Mouse (Mus musculus): ENCODE measurements around the gene Heyl. TPM values are rescaled to one million over a fixed set of nuclear protein-coding genes. Genes with fewer than 3 reads are reported as not detected.

Heyl gene
- polyA plus RNA-seq, 1 experiment from 2014 or later: 5.6 TPM

DNA sequence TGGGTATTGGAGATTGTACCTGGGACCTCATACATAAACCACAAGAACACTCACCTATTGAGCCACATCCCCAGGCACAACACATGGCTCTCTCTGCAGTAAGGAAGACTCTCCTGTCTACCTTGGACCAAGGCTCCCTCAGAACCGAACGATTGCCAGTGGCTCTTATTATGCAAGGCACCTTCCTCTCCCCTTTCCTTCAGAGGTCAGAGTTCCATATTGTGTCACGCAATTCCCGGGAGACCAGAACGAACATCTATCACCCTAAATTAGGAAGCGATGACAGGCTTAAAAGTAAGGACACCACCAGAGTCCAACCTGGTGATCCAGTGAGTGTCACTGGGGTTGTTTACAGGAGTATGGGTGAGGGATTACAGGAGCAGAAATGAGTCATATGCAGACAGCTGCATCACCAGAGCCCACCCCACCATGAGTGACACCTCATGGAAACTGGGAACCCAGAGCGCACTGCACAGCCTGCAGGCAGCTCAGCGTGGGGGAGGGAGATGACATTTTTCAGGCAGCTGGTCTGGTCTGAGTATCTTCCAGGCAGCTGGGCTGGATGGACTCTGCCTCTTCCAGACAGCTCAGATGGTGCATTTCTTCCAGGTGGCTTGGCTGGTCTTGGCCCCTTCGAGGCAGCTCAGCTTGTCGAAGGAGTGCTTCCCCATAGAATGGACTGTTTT is 7.5 kb upstream of the Heyl start:
- Histone ChIP-seq H3K27me3 (ENCODE audit: control insufficient read depth, insufficient read depth, low read depth, low read length) (no peaks in the 10 kb centered on the region), H3K9me3 (replicated peaks; ENCODE audit: control insufficient read depth, low read length, poor library complexity, severe bottlenecking) (no peaks in the 10 kb centered on the region), H3K9ac (ENCODE audit: low read depth, low read length) (no peak overlapping the region), H3K27ac (ENCODE audit: low read length) (no peak overlapping the region), H3K4me1 (ENCODE audit: control insufficient read depth, insufficient read depth, low read length) (no peaks in the 10 kb centered on the region), H3K36me3 (ENCODE audit: control insufficient read depth, insufficient read depth, low read length) (no peaks in the 10 kb centered on the region), H3K4me3 (ENCODE audit: low read depth, low read length) (no peak overlapping the region), H3K4me2 (ENCODE audit: low read length) (no peak overlapping the region)
- WGBS: 80% methylated on average over 10 of the region's 10 CpGs
- ATAC-seq: no peak

DNA sequence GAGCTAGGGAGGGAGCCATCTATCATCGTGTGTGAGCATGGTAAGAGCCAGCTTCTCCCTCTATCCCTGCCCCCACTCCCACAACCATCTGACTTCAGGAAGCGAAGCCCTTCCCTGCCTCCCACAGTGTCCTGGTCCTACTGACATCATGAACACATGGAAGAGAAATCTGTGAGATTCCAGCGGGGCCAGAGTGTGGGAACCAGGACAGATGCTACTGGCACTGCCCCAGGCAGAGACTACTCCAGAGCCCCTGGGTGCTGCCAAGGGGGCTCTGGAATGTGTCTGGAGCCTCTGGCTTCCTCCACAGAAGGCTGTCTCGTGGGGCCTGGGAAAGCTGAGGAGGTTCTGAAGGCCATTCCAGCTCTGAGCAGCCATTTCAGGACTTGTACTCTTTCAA is 5.6 kb upstream of the Heyl start:
- Histone ChIP-seq H3K4me3 (ENCODE audit: low read depth, low read length) (no peak overlapping the region), H3K27ac (ENCODE audit: low read length) (no peak overlapping the region), H3K9ac (ENCODE audit: low read depth, low read length) (no peak overlapping the region), H3K4me1 (ENCODE audit: control insufficient read depth, insufficient read depth, low read length) (no peaks in the 10 kb centered on the region), H3K4me2 (ENCODE audit: low read length) (no peak overlapping the region), H3K27me3 (ENCODE audit: control insufficient read depth, insufficient read depth, low read depth, low read length) (0 out of 2 replicates have a peak, but pooled peaks cover 2% of the 10 kb centered on the region), H3K36me3 (ENCODE audit: control insufficient read depth, insufficient read depth, low read length) (no peaks in the 10 kb centered on the region), H3K9me3 (replicated peaks; ENCODE audit: control insufficient read depth, low read length, poor library complexity, severe bottlenecking) (no peaks in the 10 kb centered on the region)
- ATAC-seq: no peak
- WGBS: 52% methylated on average over 4 of the region's 4 CpGs

DNA sequence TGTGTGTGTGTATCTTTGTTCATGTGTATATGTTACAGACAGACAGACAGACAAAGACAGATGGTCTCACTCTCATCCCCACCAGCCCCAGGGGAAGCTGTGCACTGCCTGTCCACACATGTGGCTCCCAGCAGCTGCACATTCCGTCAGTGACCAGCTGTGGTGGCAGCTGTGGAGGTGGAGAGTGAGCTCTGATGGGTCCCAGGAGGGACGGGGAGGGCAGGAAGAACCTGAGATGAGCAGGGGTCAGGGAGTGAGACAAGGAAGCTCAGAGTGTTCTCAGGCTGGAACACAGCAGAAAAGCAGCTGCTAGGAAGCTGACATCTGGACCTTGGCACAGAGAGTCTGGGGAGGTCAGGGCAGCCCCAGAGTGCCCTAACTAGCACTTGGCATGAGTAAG is 5.1 kb upstream of the Heyl start:
- no peak overlapping the region for H3K9ac ChIP-seq (ENCODE audit: low read depth, low read length)
- peaks cover 8% of the 10 kb centered on the region; the same call in 1 of the 2 replicates for H3K27me3 ChIP-seq (ENCODE audit: control insufficient read depth, insufficient read depth, low read depth, low read length)
- H3K4me1 ChIP-seq (ENCODE audit: control insufficient read depth, insufficient read depth, low read length): no peaks in the 10 kb centered on the region
- no peaks in the 10 kb centered on the region for H3K36me3 ChIP-seq (ENCODE audit: control insufficient read depth, insufficient read depth, low read length)
- no peaks in the 10 kb centered on the region for H3K9me3 ChIP-seq (replicated peaks; ENCODE audit: control insufficient read depth, low read length, poor library complexity, severe bottlenecking)
- 54% methylated on average over 2 of the region's 2 CpGs for WGBS
- ATAC-seq: no peak
- no peak overlapping the region for H3K4me2 ChIP-seq (ENCODE audit: low read length)
- H3K4me3 ChIP-seq (ENCODE audit: low read depth, low read length): no peak overlapping the region
- H3K27ac ChIP-seq (ENCODE audit: low read length): no peak overlapping the region

DNA sequence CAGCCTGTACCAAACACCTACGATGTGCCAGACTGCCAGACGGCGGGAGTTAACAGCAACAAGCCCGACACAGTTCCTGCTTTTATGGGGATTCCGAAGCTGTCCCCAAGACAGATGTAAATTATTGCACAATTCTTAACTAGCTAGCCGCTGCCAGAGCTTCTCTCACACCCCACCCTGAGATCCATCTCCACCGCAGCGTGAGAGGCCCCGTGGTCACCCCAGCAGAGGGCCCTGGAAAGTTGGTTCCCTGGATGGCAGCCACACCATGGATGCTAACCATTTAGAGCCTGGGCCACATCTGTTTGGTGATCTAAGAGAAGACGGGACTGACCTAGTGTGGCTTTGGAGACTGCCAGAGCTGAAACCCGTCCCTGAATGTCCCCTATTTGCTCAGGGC is 4.2 kb upstream of the Heyl start:
- Histone ChIP-seq H3K27ac (ENCODE audit: low read length) (no peak overlapping the region), H3K4me1 (ENCODE audit: control insufficient read depth, insufficient read depth, low read length) (peaks cover 5% of the 10 kb centered on the region), H3K9me3 (replicated peaks; ENCODE audit: control insufficient read depth, low read length, poor library complexity, severe bottlenecking) (no peaks in the 10 kb centered on the region), H3K36me3 (ENCODE audit: control insufficient read depth, insufficient read depth, low read length) (no peaks in the 10 kb centered on the region), H3K4me2 (ENCODE audit: low read length) (no peak overlapping the region), H3K9ac (ENCODE audit: low read depth, low read length) (no peak overlapping the region), H3K4me3 (ENCODE audit: low read depth, low read length) (no peak overlapping the region), H3K27me3 (ENCODE audit: control insufficient read depth, insufficient read depth, low read depth, low read length) (peaks cover 17% of the 10 kb centered on the region)
- no peak for ATAC-seq
- WGBS: 86% methylated on average over 11 of the region's 11 CpGs

DNA sequence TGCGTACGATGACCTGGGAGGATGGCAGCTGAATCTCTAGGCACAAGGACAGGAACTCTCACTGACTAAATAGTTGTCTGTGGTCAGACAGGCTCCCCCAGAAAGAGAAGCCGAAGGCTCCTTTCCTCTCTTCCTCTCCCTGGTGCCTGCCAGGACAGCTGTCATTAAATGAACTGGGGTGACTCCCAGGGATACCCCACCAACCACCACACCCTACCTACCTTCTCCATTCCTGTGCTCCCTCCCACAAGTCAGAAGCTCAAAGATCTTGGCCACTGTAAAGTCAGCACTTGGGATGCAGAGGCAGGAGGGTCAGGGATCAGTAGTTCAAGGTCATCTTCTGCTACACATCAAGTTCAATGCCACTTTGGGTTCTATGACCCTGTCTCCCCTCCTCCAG is 515 bp upstream of the Heyl start:
- Histone ChIP-seq H3K4me3 (ENCODE audit: low read depth, low read length) (no peak overlapping the region), H3K9ac (ENCODE audit: low read depth, low read length) (no peak overlapping the region), H3K27me3 (ENCODE audit: control insufficient read depth, insufficient read depth, low read depth, low read length) (peaks cover 25% of the 10 kb centered on the region), H3K4me1 (ENCODE audit: control insufficient read depth, insufficient read depth, low read length) (peaks cover 5% of the 10 kb centered on the region), H3K36me3 (ENCODE audit: control insufficient read depth, insufficient read depth, low read length) (no peaks in the 10 kb centered on the region), H3K9me3 (replicated peaks; ENCODE audit: control insufficient read depth, low read length, poor library complexity, severe bottlenecking) (no peaks in the 10 kb centered on the region), H3K27ac (ENCODE audit: low read length) (no peak overlapping the region), H3K4me2 (ENCODE audit: low read length) (no peak overlapping the region)
- 75% methylated on average over 3 of the region's 3 CpGs for WGBS
- no peak for ATAC-seq

DNA sequence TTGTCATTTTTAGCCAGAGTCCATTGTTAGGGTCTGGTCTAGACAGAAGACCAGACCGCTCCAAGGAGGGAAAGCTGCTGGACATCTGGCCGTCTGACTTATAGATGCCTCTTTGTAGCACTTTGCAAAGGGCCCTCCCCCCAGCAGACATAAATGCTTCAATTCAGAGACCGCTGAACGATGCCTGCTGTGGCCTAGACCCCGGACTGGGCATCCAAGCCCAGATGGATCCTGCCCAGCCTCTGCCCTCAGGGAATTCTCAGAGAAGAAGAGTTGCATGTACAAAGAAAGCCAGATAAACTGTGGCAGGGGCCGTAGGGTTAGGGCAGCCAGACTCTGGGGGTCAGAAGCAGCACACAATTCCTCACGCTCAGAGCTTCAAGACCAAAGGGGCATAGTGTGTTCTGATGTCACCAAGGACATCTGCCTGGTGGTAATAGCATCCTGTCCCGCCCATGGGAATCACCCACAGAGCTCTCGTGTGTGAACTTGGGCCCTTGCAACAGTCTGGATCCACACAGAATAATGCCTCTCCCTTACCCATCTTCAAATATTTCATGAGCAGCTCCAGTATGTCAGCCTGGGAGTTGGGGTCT is 2.6 kb downstream of the Heyl start:
- H3K4me3 ChIP-seq (ENCODE audit: low read depth, low read length): no peak overlapping the region
- no peak overlapping the region for H3K27ac ChIP-seq (ENCODE audit: low read length)
- no peaks in the 10 kb centered on the region for H3K9me3 ChIP-seq (replicated peaks; ENCODE audit: control insufficient read depth, low read length, poor library complexity, severe bottlenecking)
- H3K4me1 ChIP-seq (ENCODE audit: control insufficient read depth, insufficient read depth, low read length): peaks cover 9% of the 10 kb centered on the region
- H3K9ac ChIP-seq (ENCODE audit: low read depth, low read length): no peak overlapping the region
- ATAC-seq: no peak
- WGBS: 73% methylated on average over 9 of the region's 9 CpGs
- no peaks in the 10 kb centered on the region for H3K36me3 ChIP-seq (ENCODE audit: control insufficient read depth, insufficient read depth, low read length)
- H3K4me2 ChIP-seq (ENCODE audit: low read length): no peak overlapping the region
- H3K27me3 ChIP-seq (ENCODE audit: control insufficient read depth, insufficient read depth, low read depth, low read length): peaks cover 44% of the 10 kb centered on the region

DNA sequence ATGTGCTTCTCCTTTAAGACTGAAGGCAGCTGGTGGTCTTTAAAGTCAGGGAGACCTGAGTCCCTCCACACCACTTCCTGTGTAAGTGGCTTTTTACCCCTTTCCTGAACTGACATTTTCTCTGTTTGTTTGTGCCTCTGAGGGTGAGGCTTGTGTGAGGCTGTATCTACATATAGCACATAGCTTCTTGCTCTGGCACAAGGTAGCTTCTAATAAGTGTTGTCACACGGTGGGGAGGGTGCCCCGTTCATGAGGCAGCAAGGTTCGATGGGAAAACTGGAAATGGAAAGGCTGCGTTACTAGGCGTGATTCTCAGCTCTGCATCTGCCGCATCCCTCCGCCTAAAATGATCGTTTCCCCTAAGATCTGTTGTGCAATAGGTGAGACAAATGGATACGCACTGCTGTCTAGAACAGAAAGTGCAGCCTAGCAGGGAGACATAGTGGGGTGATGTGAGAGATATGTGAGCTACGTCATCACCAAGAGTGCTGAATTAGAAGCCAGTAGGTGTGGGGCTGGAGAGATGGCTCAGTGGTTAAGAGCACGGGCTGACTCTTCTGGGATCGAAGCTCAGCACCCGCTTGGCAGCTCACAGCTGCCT is 3.2 kb downstream of the Heyl start:
- Histone ChIP-seq H3K9me3 (replicated peaks; ENCODE audit: control insufficient read depth, low read length, poor library complexity, severe bottlenecking) (no peaks in the 10 kb centered on the region), H3K4me1 (ENCODE audit: control insufficient read depth, insufficient read depth, low read length) (peaks cover 9% of the 10 kb centered on the region), H3K4me3 (ENCODE audit: low read depth, low read length) (no peak overlapping the region), H3K27ac (ENCODE audit: low read length) (no peak overlapping the region), H3K4me2 (ENCODE audit: low read length) (no peak overlapping the region), H3K9ac (ENCODE audit: low read depth, low read length) (no peak overlapping the region), H3K36me3 (ENCODE audit: control insufficient read depth, insufficient read depth, low read length) (no peaks in the 10 kb centered on the region), H3K27me3 (ENCODE audit: control insufficient read depth, insufficient read depth, low read depth, low read length) (peaks cover 44% of the 10 kb centered on the region)
- 89% methylated on average over 13 of the region's 13 CpGs for WGBS
- no peak for ATAC-seq

DNA sequence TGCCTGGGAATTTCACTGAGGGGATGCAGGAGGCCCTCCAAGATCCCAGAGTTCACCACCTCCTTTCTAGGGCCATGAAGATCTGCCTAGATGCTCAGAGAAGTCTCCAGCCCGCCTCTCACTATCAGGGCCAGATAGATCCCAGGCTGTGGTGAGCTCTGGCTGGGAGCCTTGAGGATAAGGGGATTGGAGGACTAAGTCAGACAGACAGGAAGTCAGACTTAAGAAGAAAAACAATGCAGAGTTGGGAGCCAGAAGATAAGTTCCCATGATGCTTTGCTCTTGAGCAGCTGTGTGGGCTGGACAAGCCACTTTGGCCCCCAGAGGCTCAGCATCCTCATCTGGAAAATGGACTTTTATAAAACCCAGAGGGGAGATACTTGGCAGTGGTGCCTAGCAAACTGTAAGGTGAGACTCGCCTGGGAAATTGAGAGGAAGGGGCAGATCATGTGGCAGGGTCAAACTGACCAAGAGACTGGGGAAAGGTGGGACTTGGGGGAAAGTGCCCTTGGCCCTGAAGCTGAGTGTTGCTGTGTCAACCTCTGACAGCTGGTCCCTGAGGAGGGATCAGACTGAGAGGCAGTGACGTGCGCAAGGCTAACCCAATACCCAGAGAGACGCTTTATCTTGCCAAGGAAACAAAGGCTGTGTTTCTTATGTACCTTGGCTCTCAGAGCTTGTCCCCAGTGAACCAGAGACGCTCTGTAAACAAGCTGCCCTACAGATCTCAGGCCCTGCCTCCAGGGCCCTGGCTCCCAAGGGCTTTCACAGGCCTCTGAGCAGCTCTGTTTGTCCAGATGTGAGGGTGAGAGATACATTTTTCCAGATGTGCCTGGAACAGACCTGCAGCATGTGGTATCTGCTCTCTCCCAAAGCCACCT is 4.3 kb downstream of the Heyl start:
- H3K4me1 ChIP-seq (ENCODE audit: control insufficient read depth, insufficient read depth, low read length): peaks cover 9% of the 10 kb centered on the region
- H3K27ac ChIP-seq (ENCODE audit: low read length): no peak overlapping the region
- WGBS: 58% methylated on average over 6 of the region's 6 CpGs
- H3K4me3 ChIP-seq (ENCODE audit: low read depth, low read length): no peak overlapping the region
- H3K27me3 ChIP-seq (ENCODE audit: control insufficient read depth, insufficient read depth, low read depth, low read length): peaks cover 43% of the 10 kb centered on the region
- H3K9ac ChIP-seq (ENCODE audit: low read depth, low read length): no peak overlapping the region
- no peaks in the 10 kb centered on the region for H3K36me3 ChIP-seq (ENCODE audit: control insufficient read depth, insufficient read depth, low read length)
- H3K9me3 ChIP-seq (replicated peaks; ENCODE audit: control insufficient read depth, low read length, poor library complexity, severe bottlenecking): no peaks in the 10 kb centered on the region
- no peak for ATAC-seq
- H3K4me2 ChIP-seq (ENCODE audit: low read length): no peak overlapping the region

Measured in midbrain, embryonic 16.5 days (tissue).